Mouse (Mus musculus): ENCODE data around the gene Alox12b.
A peak's percentile ranks its signal among the peaks of the same experiment; 100 is the strongest.

Alox12b gene

DNA sequence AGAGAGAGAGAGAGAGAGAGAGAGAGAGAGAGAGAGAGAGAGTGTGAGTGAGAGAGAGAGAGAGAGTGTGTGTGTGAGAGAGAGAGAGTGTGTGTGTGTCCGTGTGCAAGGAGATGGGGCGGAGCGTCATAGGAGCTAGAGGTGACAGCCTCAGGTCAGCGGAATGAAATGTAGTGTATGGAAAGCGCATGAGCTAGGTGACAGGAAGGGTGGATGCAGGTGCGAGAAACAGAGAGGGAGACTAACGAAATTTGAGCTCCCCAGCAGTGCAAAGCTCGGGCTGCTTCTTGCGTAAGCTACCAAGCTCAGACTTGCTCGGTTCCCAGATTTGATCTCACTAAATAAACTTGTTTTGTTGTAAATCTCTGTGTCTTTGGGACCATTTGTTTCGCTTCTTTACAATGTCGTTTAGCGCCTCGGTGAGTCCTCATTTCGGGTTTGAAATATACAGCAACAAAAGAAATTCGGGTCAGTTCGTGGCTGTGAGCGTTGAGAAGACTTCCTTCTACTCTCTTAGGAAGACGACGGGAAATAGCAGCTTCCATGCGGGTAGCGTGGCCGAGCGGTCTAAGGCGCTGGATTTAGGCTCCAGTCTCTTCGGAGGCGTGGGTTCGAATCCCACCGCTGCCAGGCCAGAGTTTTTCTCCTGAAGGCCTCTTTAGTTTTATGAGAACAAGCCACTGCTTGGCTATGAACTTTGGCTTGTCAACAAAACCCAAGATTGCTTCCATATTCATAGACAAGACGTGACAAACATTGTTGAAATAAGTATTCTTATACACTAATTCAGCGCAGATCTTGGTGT, 32.9 kb upstream of the Alox12b start:
- peak; percentile 93 for DNase-seq

DNA sequence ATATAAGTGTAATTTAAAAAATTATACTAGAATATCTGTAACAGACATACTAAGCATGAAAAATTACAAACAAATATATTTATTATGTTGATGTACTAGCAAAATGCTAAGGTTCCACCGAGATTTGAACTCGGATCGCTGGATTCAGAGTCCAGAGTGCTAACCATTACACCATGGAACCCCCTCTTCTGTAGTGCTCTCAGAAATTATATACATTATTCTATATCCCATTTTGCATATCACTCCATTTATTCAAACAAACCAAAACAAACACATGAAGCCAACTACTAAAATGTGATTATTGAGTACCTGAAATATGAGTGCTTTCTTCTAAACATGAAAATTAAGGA, 32.3 kb upstream of the Alox12b start:
- DNase-seq = peak; percentile 66

DNA sequence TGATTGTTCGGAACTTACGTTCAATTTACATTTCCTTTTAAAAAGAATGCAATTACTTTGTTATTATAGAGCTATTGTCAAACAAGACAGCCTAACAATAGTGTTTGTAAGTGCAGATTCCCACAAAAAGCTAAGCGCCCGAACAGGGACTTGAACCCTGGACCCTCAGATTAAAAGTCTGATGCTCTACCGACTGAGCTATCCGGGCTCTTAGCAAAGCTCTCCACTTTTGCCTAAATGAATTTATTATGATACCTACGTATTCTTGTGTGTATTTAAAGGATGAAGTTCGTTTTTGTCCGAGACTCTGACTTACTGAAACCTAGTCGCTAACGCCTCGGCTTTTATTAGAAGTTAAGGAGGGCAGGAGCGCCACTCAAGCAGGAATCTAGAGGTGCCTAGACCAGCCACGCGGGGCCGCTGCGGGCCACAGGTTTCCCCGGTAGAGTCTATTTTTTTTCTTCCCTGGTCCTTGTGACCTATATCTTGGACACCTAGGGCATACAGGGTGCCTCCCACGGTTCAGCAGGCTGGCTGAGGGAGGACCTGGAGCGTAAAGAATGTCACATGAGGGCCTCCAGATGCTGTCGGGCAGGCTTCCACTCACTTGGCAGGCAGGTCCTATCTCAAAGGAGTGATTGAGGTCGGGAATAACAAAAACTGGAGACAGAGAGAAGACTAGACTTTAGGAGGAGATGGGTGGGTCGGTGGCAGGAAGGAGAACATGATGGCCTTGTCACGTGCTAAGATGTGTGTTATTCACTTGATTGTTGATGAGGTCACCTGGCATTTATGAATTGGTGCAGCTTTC, 31.5 kb upstream of the Alox12b start:
- peak; percentile 85 for DNase-seq

DNA sequence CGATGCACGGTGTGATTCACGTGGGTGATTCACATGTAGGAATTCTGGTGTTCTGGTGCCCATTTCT, 31.1 kb upstream of the Alox12b start, which contains the start of gene Aloxe3:
Gene Aloxe3 (plus strand): TSS at position 45 of the 67 bp plus-strand sequence.
- DNase-seq = no peak

DNA sequence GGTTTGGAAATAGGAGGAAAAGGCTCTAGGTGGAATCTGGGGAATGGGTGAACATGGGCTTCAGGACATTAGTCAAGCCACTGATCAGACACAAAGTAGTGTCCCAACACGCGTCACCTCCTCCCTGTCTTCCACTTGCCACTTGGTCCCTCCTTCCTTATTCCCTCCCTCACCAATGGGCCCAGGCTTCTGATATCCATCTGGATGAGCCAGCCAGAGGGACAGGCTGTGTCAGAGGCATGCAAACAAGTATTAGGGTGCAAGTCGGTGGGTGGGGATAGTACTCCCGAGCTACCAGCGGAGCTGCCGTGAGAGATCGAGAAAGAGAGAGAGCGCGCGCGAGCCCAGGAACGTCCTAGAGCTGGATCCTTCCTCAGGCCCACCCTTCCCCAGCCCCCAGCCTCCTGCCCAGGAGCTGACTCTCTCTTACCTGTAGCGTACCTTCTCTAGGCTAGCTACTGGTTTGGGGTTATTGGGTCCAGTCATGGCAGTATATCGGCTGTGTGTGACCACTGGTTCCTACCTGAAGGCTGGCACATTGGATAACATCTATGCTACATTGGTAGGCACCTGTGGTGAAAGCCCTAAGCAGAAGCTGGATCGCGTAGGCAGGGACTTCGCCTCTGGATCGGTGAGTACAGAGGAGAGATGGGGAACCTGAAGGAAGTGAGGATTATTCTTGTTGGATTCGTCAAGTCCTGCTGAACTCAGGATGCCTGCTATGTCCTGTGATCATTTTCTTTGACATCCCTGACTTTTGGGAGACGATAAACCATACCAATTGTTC, 30.7 kb upstream of the Alox12b start:
- no peak for DNase-seq

DNA sequence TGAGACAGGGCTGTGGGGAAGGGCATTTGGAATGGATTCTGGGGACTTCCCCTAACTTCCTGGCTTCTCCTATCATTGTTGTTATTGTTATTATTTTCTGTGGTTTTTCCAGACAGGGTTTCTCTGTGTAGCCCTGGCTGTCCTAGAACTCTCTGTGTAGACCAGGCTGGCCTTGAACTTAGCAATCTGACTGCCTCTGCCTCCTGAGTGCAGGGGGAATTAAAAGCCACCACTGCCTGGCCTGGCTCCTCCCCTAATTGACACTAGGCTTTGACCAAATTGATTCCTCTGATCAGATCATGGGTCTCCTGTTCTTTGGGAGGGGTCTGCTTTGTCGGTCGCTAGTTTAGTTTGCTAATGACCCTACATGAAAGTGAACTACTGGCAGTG, 30.1 kb upstream of the Alox12b start:
- DNase-seq = no peak

DNA sequence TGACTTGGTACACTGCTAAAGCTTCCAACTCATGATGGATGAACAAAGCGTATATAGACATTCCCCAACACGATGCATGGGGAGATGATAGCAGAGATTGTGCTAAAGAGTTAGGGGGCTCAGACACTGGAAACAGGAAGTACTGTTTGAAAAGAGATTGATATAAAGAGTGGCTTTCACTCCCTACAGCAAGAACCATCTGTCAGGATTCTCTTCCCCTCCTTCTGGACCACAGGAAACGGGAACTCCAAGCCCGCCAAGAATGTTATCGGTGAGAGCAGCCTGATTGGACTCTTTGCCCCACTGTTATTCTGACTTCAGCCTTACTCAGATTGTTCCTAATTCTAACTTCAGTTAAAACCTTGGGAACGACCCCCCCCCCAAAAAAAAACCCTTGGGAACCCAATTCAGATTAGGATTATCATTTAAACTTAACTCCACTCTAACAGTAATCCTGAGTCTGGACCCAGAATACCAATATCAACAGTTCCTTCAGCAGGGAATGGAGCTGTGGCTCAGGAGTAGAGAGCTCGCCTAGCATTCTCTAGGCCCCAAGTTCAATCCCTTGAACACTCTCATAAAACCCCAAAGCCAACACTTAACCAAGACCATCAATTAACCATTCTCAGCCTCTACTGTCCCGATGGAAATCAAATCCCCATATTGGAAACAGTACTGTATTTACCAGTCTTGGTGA, 28.2 kb upstream of the Alox12b start:
- DNase-seq = no peak

DNA sequence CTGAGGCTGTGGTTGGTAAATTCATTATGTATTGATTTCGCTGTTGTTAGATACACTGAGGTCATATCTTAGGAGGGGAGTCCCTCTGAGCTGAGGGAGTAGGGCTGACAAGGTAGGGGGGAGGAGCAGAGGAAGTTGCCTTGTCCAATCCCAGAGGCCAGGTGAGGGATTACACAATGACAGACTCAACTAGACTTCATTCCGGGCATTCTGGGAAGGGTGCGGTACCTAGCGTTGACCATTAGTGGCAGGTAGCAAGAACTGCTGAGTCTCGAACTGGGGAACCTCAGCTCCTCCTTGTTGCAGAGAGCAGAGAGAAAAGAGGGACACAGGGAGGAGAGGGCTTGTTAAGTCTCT, 23.2 kb upstream of the Alox12b start:
- no peak for DNase-seq

DNA sequence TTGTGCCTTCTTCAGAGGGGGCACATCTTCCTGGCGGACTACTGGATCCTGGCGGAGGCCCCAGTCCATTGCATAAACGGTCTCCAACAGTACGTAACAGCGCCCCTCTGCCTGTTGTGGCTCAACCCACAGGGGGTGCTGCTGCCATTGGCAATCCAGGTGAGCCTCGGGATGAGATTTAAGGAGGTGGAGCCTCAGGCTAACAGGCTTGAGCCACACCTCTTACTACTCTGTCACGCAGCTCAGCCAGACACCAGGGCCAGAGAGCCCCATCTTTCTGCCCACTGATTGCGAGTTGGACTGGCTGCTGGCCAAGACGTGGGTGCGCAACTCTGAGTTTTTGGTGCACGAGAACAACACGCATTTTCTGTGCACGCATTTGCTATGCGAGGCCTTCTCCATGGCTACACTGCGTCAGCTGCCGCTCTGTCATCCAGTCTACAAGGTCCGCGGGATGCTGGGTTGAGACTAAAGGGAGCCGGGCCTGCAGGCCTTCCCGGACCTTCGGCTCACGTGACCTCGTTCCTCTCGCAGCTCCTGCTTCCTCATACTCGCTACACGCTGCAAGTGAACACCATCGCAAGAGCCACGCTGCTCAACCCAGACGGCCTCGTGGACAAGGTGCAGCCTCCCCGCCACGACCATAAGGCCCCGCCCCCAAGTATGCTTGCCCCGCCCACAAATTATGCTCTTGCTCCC, 22.7 kb upstream of the Alox12b start:
- DNase-seq = peak; percentile 87

DNA sequence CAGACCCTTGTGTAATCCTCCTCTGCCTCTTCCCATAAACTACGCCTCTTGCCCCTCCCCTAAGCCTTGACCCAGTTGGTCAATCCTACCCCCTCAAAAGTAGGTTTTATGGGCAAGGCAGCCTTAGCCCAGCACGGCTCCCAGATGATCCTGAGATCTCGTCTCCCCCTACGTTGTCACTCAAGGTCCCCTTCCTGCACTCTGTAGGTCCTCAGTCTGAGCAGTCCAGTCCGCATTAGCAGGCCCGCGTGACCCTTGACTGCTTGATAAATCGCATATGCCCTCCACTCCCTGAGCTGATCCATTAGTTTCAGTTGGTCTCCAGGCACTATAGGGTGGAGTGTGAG, 22.2 kb upstream of the Alox12b start:
- no peak for DNase-seq

DNA sequence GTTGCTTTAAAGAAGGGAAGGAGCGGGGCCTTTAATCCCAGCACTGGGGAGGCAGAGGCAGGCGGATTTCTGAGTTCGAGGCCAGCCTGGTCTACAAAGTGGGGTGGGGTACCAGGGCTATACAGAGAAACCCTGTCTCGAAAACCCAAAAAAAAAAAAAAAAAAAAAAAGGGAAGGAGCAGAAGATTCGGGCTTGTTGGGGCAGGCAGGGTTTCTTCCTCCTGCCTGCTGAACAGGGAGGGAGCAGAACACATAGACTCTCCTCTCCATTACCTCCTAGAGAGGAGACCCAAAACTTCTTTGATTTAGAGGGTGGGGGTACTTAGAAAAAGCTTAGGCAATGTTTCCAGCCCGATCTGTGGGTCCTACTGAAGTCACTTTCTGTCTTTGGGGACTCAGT, 21.4 kb upstream of the Alox12b start:
- DNase-seq = no peak

DNA sequence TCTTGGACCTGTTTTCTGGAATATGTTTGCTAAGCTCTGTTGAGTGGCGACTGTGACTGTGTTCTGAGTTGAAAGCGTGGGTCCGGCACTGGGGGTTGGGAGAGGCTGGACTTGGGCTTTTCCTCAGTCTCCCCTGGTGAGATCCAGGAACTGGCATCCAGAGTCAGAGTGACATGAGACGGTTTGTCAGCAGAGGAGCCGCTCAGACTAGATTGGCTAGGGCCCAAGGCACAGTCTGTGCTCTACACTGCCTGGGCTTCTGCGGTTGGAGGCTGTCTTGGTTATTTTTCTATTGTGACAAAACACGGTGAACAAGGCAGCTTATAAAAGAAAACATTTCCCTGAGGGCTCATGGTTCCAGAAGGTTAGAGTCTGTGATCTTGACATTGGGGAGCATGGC, 9.2 kb upstream of the Alox12b start:
- DNase-seq = no peak

DNA sequence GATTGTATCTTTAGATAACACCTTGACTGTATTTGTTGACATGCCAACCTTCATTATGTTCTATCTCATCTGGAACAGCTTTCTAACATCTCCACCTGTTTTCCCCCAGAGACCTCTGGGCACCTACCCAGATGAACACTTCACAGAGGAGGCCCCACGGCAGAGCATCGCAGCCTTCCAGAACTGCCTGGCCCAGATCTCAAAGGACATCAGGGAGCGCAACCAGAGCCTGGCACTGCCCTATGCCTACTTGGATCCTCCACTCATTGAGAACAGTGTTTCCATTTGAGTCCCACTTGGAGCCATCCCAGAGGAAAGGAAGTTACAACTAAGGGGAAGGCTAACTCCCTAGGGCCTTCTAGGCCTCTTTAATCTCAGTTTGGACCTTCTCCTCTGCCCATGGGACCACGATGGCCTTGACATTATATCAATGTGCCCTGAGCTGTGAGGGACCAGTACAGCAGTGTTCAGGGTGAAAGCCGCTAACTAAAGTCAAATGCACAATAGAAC, 8.3 kb upstream of the Alox12b start:
- DNase-seq = no peak

DNA sequence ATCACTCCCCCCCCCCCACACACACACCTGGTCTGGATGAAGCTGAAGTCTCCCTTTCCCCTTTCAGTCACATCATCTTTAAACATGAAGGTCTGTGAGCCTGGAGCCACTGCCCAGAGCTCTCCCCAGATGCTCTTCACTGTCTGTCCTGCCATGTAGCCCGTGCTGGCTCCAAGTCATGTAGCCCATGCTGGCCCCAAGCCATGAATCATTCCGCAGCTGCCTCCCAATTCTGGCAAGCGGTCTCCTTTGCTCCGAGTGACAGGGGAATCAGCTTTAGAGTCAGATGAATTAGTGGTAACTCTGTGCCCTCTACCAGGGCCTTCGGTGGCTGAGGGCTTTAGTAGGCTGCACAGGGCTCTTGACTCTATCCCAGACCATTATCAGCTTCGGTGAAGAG, 7.1 kb upstream of the Alox12b start:
- DNase-seq = no peak

DNA sequence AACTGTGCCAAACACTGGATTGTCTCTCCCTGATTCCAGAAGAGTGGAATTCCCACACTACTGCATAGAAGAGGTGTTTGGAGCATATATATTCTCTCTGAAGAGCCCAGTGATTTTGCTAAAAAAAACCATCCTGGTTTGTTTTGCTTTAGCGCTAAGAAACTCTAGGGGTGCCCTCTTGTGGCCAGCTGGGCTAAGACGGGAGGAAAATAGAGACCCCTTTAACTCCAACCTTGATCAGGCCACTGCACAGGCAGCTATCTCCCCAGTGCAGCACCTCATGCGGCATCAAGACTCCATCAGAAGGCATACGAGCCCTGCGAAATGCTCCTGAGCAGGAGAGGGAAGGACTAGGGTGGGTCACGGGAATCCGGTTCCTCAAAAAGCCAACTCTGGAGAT, 6.3 kb upstream of the Alox12b start:
- peak; percentile 57 for DNase-seq

DNA sequence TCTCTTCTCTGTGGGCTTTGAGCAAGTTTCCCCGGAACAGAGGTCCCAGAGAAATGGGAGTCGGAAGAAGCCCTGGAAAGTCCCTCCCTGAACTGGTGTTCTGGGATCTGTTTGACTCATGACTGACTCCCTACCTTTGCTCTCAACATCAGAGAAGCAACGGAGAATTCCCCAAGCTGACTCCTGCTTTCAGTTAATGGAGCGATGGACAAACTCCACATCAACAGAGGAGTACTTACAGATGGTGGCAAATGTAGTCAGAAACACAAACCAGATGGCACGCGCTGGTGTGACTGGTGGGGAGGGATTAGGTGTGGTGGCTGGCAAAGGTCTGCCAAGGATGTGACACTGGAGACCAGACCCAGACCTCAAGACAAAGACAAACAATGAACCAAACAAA, 5.8 kb upstream of the Alox12b start:
- DNase-seq = no peak

DNA sequence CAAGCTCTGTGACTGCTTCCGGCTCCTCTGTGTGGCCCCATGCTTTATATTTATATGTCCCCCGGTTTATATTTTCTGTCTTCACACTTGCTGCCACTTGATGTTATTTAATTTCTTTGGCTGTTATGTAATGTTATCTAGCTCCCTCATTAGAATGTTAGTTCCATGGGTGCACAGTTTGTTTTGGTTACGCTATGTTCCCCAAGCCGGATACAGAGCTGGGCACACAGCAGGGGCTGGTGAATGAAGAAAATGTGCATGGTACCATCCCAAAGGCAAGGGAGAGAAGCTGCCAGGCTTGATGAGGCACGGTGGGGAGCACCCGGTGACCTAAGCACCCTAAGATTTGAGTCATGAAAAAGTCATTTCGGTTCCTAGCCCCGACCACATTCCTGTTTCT, 3.0 kb upstream of the Alox12b start:
- no peak for DNase-seq

DNA sequence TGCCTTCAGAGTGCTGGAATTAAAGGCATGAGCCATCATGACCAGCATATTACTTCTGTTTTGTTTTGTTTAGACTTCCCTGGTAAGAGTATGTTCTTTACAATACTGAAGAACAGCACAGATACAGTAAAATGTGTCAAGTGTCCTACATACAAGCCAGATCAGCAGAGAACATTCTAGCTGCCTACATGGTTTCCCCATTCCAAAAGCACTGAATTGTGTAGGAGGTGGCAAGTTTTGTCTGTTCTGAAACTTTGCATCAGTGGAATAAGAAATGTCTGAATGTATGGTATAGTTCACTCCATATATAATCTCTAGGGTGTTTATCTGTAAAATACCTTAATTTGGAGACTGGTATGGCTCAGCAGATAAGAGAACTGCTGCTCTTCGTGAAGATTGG, 1.4 kb upstream of the Alox12b start:
- DNase-seq = no peak

DNA sequence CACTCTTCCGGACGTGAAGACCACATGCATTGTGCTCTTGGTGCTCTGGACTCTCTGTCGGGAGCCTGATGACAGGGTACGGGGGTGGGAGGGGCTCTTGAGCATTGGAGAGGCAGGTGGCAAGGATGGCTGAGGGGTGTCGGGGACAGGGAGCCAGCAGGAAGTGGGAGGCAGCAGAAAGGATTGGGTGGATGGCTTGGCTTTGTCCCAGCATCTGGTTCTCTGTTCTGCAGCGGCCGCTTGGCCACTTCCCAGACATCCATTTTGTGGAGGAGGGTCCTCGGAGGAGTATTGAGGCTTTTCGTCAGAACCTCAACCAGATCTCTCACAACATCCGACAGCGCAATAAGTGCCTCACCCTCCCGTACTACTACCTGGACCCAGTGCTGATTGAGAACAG, 12.5 kb downstream of the Alox12b start:
- DNase-seq = peak; percentile 76

DNA sequence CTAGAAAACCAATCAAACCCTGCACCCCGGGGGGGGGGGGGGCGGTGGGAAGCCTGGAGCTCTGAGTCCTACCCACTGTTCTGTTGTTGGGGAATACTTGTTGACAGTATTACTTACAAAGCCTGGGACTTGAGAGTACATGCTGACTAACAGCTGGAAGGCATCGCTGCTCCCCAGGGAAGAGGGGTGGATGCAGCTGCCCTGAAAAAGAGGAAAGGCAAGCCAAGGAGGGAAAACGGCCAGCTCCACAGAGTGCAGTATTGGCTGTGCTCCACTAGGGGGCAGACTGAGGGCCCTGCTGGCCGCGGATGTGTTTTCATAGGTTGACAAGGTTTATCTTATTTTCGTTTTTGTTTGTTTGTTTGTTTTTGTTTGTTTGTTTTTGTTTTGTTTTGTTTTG, 14.8 kb downstream of the Alox12b start:
- no peak for DNase-seq

DNA sequence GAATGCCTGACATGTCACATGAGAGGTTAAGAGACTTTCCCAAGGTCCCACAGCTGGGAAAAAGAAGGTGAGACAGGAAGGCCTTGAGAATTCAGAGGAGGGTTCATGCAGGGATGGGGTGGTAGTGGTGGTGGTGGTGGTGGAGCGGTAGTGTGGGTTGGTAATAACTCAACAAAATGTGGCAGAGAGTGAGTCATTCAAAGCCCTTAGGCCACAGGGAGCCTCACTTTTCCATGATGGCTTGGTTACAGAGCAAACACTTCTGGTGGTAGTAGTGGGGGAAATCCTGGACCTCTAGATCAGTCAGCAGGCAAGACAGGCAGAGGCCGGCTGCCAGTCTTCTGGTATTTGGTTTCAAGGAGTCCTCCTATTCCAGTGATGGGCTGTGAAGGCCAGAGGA, 15.8 kb downstream of the Alox12b start:
- DNase-seq = no peak

DNA sequence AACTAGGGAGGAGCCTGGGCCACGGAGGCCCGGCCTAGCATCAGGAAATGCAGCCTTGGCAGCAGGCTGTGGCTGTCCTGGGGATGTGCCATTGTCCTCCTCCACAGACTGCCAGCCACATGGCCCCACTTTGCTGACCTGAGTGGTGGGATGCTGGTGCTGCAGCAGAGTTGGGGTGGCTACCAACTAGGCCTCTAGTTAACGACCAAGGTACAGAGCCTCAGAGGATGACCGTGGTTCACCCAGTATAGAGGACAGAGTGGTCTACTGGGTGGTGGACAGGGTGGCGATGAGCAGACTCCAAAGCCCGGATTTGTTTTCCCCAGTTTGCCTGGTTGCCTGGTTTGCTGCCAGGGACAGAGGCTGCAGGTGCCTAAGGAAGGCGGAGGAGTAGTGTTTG, 17.9 kb downstream of the Alox12b start:
- DNase-seq = no peak

DNA sequence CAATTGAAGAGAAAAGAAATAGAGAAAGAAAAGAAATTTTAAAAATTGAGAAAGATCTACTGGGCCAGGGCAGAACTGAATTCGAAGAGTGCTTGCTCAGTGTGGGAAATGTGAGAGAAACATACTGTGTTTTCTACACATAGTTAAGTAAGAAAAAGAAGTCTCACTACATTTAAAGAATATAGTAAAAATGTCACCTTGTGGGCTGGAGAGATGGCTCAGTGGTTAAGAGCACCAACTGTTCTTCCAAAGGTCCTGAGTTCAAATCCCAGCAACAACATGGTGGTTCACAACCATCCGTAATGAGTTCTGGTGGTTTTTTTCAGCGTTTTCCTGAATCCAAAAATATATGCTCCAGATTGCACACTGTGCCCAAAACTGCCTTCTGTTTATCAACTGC, 21.7 kb downstream of the Alox12b start:
- no peak for DNase-seq

Measured in right cerebral cortex, adult 18-20 months (tissue).